ENCODE assay signal across 21 mouse cellular contexts in genomic region chr2:21230276-21230675, GRCm38 (mm10). TPM values are rescaled to one million over a fixed set of nuclear protein-coding genes. Genes with fewer than 3 reads are reported as not detected.
A peak's percentile ranks its signal among the peaks of the same experiment; 100 is the strongest.
DNase-seq lines count a peak whose midpoint lies in the region; ATAC-seq and TF ChIP-seq lines count a peak whose summit lies in the region.
"Had no signal": no experiment of that assay in that cellular context is flagged by ENCODE, and none has a peak within 500 bp of the region (broad histone marks: within the 10 kb centered on the region; RNA-seq: fewer than 3 reads in every experiment).

No protein-coding gene starts in this region.

- TF ChIP-seq EP300 in ES-Bruce4 (IDR thresholded peaks at IDR 0.05; ENCODE audit: insufficient read depth, low read depth, low read length): no peak
- TF ChIP-seq EP300 in stomach, postnatal 0 days (optimal IDR thresholded peaks at IDR 0.05): no peak

- H3K4me1 ChIP-seq in ES-Bruce4 (ENCODE audit: control insufficient read depth, insufficient read depth, low read length): no peaks in the 10 kb centered on the region
- no peaks in the 10 kb centered on the region for H3K4me1 ChIP-seq in stomach, postnatal 0 days (replicated peaks; ENCODE audit: control insufficient read depth, insufficient read depth)
- no peaks in the 10 kb centered on the region for H3K4me1 ChIP-seq in kidney, embryonic 14.5 days (ENCODE audit: control insufficient read depth, insufficient read depth, low read length)
- H3K4me1 ChIP-seq: embryonic facial prominence, embryonic 12.5 days; forebrain, embryonic 13.5 days; hindbrain, embryonic 15.5 days had no signal

- no peak overlapping the region for H3K9ac ChIP-seq in ES-Bruce4 (ENCODE audit: low read depth, poor library complexity, severe bottlenecking)
- H3K9ac ChIP-seq in stomach, postnatal 0 days (ENCODE audit: low read length): no peak overlapping the region
- no peak overlapping the region for H3K9ac ChIP-seq in kidney, embryonic 14.5 days (ENCODE audit: low read depth, low read length)
- H3K9ac ChIP-seq: embryonic facial prominence, embryonic 12.5 days; forebrain, embryonic 13.5 days; forebrain, postnatal 0 days; heart, embryonic 13.5 days; hindbrain, embryonic 15.5 days had no signal

- H3K9me3 ChIP-seq in ES-Bruce4 (replicated peaks; ENCODE audit: control insufficient read depth, insufficient read depth, low read length, poor library complexity, severe bottlenecking): peaks cover 2% of the 10 kb centered on the region; the same call in 1 of the 2 replicates
- H3K9me3 ChIP-seq in stomach, postnatal 0 days (ENCODE audit: control insufficient read depth, low read length): no peaks in the 10 kb centered on the region
- no peaks in the 10 kb centered on the region for H3K9me3 ChIP-seq in kidney, embryonic 14.5 days (ENCODE audit: control insufficient read depth, low read length)
- H3K9me3 ChIP-seq: embryonic facial prominence, embryonic 12.5 days; forebrain, embryonic 13.5 days; hindbrain, embryonic 15.5 days had no signal

- H3K36me3 ChIP-seq in ES-Bruce4 (ENCODE audit: control insufficient read depth, insufficient read depth, low read length, poor library complexity, severe bottlenecking): no peaks in the 10 kb centered on the region
- H3K36me3 ChIP-seq in stomach, postnatal 0 days (ENCODE audit: control insufficient read depth, insufficient read depth, low read length): no peaks in the 10 kb centered on the region
- no peaks in the 10 kb centered on the region for H3K36me3 ChIP-seq in kidney, embryonic 14.5 days (ENCODE audit: control insufficient read depth, insufficient read depth, low read length)
- H3K36me3 ChIP-seq: embryonic facial prominence, embryonic 12.5 days; heart, embryonic 13.5 days; hindbrain, embryonic 15.5 days had no signal

- H3K27ac ChIP-seq in ES-Bruce4 (ENCODE audit: insufficient read depth, low read length): no peak overlapping the region
- no peak overlapping the region for H3K27ac ChIP-seq in stomach, postnatal 0 days (replicated peaks)
- no peak overlapping the region for H3K27ac ChIP-seq in kidney, embryonic 14.5 days (ENCODE audit: low read depth, low read length)
- H3K27ac ChIP-seq: embryonic facial prominence, embryonic 12.5 days; forebrain, embryonic 13.5 days; heart, embryonic 13.5 days; hindbrain, embryonic 15.5 days had no signal

- no peaks in the 10 kb centered on the region for H3K27me3 ChIP-seq in ES-Bruce4 (ENCODE audit: control insufficient read depth, insufficient read depth, low read length, poor library complexity, severe bottlenecking)
- H3K27me3 ChIP-seq in stomach, postnatal 0 days (ENCODE audit: control insufficient read depth, insufficient read depth, low read length): no peaks in the 10 kb centered on the region
- H3K27me3 ChIP-seq in kidney, embryonic 14.5 days (ENCODE audit: control insufficient read depth, insufficient read depth, low read length): no peaks in the 10 kb centered on the region
- H3K27me3 ChIP-seq: embryonic facial prominence, embryonic 12.5 days; forebrain, embryonic 13.5 days; heart, embryonic 13.5 days; hindbrain, embryonic 15.5 days; Patski had no signal

- 63% methylated on average over 2 of the region's 2 CpGs for WGBS in stomach, postnatal 0 days
- 82% methylated on average over 2 of the region's 2 CpGs for WGBS in kidney, embryonic 14.5 days

- H3K4me3 ChIP-seq in ES-Bruce4 (ENCODE audit: low read depth, low read length): no peak overlapping the region
- H3K4me3 ChIP-seq in stomach, postnatal 0 days (ENCODE audit: low read depth, low read length): no peak overlapping the region
- no peak overlapping the region for H3K4me3 ChIP-seq in kidney, embryonic 14.5 days (ENCODE audit: low read length)
- H3K4me3 ChIP-seq: embryonic facial prominence, embryonic 12.5 days; forebrain, embryonic 13.5 days; heart, embryonic 13.5 days; hindbrain, embryonic 15.5 days had no signal

- no peak overlapping the region for H3K4me2 ChIP-seq in stomach, postnatal 0 days (replicated peaks; ENCODE audit: low read depth)
- H3K4me2 ChIP-seq in kidney, embryonic 14.5 days (replicated peaks; ENCODE audit: low read depth, low read length): no peak overlapping the region
- H3K4me2 ChIP-seq: embryonic facial prominence, embryonic 12.5 days; forebrain, embryonic 13.5 days; heart, embryonic 13.5 days; hindbrain, embryonic 15.5 days had no signal

- no peak for ATAC-seq in stomach, postnatal 0 days (ENCODE audit: low FRiP score, low TSS enrichment)
- no peak for ATAC-seq in kidney, embryonic 14.5 days (ENCODE audit: low FRiP score, low TSS enrichment)
- ATAC-seq: activated CD4-positive, CD25-positive, alpha-beta regulatory T cell, adult 4 months; forebrain, embryonic 13.5 days; forebrain, postnatal 0 days; Patski had no signal

- TF ChIP-seq POLR2A in ES-Bruce4 (IDR thresholded peaks at IDR 0.05; ENCODE audit: insufficient read depth, low read length): no peak
- TF ChIP-seq POLR2A in brain, embryonic 14.5 days (IDR thresholded peaks at IDR 0.05; ENCODE audit: borderline replicate concordance, extremely low read depth, insufficient read depth, insufficient read length, poor library complexity, severe bottlenecking): no peak

- peak; percentile 14 for DNase-seq in thymus, postnatal 14 days
- DNase-seq in thymus, adult 18-20 months: no peak
- DNase-seq in brain, embryonic 14.5 days (ENCODE audit: low read depth): peak; percentile 6
- DNase-seq in stomach, postnatal 0 days (ENCODE audit: low spot score): no peak
- no peak for DNase-seq in layer of hippocampus, adult 9-11 months
- DNase-seq: adrenal gland, adult 2 months; adrenal gland, postnatal 25 days; cerebellum, adult 2 months; cerebellum, postnatal 14 days; embryo, embryonic 11 days; forebrain, postnatal 0 days; gastrocnemius, postnatal 14 days; heart, postnatal 36 days had no signal

- peak; percentile 5 for TF ChIP-seq CTCF in ES-Bruce4 (IDR thresholded peaks at IDR 0.05; ENCODE audit: low read depth, low read length)
- TF ChIP-seq CTCF in brain, embryonic 14.5 days (IDR thresholded peaks at IDR 0.05; ENCODE audit: borderline replicate concordance, extremely low read depth, insufficient read depth, insufficient read length): no peak
- peak; percentile 19; the same call in 1 of the 2 replicates for TF ChIP-seq CTCF in stomach, postnatal 0 days (IDR thresholded peaks at IDR 0.05; ENCODE audit: low read depth)

RNA-seq across cellular contexts. Expression of gene Thnsl1, which starts 24.8 kb away (rescaled TPM):
- polyA plus RNA-seq in ES-Bruce4 (2011; ENCODE audit: insufficient read depth, insufficient read length, low read depth, missing spikeins): 27.7 and 33.6 TPM in 2 replicates
- 15.4 and 15.7 TPM in 2 replicates for polyA plus RNA-seq in brain, embryonic 14.5 days (2012; rRNA removed)
- polyA plus RNA-seq in stomach, postnatal 0 days (2015; fragmentation: Nextera tagmentation; extraction: Ambion mirVana): 6.6 and 7.3 TPM in 2 replicates
- polyA plus RNA-seq in kidney, embryonic 14.5 days (2014; fragmentation: Nextera tagmentation; extraction: Ambion mirVana): 5.2 and 8.8 TPM in 2 replicates

RNA-seq across cellular contexts. Expression of gene Enkur, which starts 25.1 kb away (rescaled TPM):
- polyA plus RNA-seq in ES-Bruce4 (2011; ENCODE audit: insufficient read depth, insufficient read length, low read depth, missing spikeins): 2.1 and 3.2 TPM in 2 replicates
- polyA plus RNA-seq in brain, embryonic 14.5 days (2012; rRNA removed): 2.4 and 4.7 TPM in 2 replicates
- 2.5 and 2.8 TPM in 2 replicates for polyA plus RNA-seq in stomach, postnatal 0 days (2015; fragmentation: Nextera tagmentation; extraction: Ambion mirVana)
- 0.35 and 0.59 TPM in 2 replicates for polyA plus RNA-seq in kidney, embryonic 14.5 days (2014; fragmentation: Nextera tagmentation; extraction: Ambion mirVana)
- polyA plus RNA-seq: activated CD4-positive, CD25-positive, alpha-beta regulatory T cell, adult 4 months; adrenal gland, adult 2 months had no signal

Comparison
In these comparisons a context has a peak if more than half of its experiments do, and no peak if none do; other contexts are left out.
1. DNase-seq: peak in thymus, postnatal 14 days (single experiment) and brain, embryonic 14.5 days (single experiment); none in thymus, adult 18-20 months (0 of 2), stomach, postnatal 0 days (single experiment) and layer of hippocampus, adult 9-11 months (single experiment).